Mouse (Mus musculus): ENCODE measurements around the gene Lemd1.

Gene Lemd1

GRCm38 (mm10) chr1:132290921-132291675, 99.9 kb downstream of the Lemd1 start:
- no peak for DNase-seq (ENCODE audit: low spot score)

- DNase-seq (ENCODE audit: low spot score), result no peak
Measured at GRCm38 (mm10) chr1:132291706-132292105, 100.5 kb downstream of the Lemd1 start.

- no peak for DNase-seq (ENCODE audit: low spot score)
Measured at GRCm38 (mm10) chr1:132292318-132293129, 101.3 kb downstream of the Lemd1 start.

DNA sequence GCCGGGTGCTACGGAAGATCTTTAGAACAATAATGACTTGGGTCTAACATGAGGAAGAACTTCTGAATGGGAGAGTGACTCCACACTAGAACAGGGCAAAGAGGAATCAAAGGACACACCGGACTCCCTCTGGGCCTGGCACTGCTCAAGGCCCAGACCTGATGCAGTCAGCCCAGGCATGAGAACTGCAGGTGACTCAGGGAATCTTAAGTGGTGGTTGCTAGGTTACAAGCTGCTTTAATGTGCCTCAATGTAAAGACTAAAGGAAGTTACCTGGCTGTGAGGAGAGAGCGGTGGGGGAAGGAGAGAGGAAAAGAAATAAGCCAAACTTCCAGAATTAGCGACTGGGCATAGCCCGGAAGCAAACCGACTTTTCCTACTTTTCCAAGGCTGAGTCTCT, 104.3 kb downstream of the Lemd1 start:
- DNase-seq (ENCODE audit: low spot score), result no peak

DNA sequence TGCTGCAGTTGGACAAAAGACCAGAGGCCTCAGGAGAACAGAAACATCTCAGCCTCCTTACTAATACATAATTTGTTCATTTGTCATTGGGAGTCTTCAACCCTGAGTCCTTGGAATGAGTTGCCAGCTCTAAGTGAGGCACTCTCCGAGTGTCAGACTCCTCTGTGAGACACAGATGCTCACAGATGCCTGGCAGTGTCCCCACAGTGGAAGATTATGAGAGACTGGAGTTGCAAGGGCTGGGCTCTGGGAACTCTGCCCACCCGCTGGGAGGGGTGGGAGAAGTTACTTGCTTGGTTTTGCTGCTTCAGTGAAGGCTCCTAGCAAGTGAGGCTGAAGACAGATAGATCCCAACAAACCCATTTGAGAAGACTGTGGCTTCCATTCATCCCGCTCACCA, 104.8 kb downstream of the Lemd1 start:
- no peak for DNase-seq (ENCODE audit: low spot score)

DNA sequence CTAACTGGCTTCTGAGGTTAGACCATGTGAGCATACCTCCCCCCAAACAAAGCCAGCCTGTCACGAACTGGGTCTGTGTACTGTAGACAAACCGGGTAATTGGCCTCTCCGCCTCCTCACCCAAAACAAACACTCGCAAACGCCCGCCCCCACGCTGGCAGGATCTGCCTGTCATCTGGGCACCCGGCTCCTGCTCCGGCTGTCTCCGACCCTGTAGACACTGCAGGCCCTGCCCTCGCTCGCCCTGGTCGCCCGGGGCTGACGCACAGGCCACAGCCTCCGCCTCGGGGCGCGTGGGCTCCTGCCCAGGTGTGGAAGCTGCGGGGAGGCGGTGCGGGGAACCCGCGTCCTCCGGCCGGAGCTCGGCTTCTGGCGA, 107.2 kb downstream of the Lemd1 start, which contains the start of gene Klhdc8a:
Gene Klhdc8a, plus strand, starts transcription at position 202 of the 376 bp plus-strand sequence.
- DNase-seq (ENCODE audit: low spot score), result peak; percentile 44

- DNase-seq (ENCODE audit: low spot score), result no peak
Measured at GRCm38 (mm10) chr1:132298801-132299464, 107.7 kb downstream of the Lemd1 start.

GRCm38 (mm10) chr1:132299744-132300143, 108.5 kb downstream of the Lemd1 start:
- no peak for DNase-seq (ENCODE audit: low spot score)

DNA sequence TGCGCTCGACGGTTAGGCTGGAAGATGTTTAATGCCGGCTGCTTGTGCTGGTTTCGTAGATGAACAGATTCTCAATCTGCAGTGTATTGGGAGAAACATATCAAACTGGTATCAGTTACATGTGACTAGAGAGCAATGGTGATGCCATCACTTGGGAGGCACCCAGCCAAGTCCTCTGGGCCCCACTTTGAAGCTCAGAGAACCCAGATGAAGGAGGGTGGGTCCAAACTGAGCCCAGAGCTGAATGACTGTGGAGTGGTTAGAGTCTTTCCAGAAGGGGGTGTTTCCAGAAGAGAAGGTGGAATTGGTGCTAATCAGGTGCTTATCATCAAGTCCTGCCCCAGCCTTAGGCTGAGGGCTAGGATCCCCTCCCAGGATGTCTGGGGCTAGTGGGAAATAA, 110.0 kb downstream of the Lemd1 start:
- no peak for DNase-seq (ENCODE audit: low spot score)

DNA sequence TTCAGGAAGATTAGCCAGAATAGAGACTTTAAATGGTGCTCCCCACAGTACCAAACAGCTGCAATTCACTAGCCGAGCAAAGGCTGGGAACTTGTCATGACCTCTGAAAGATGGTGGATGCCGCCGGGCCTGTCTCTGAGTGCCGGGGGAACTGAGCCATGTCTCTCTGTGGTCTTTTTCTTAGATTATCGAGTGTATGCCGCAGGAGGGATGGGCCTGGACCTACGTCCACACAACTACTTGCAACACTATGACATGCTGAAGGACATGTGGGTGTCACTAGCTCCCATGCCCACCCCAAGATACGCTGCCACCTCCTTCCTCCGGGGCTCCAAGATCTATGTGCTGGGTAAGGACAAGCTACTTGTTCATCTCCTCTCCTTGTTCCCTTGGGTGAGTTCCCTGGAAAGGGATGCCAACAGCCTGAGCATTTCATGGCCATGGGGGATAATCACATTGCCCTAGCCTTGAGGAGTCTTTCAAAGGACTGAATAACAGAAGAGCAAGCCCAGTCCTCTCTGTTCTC, 111.2 kb downstream of the Lemd1 start:
- no peak for DNase-seq (ENCODE audit: low spot score)

- no peak for DNase-seq (ENCODE audit: low spot score)
Measured at GRCm38 (mm10) chr1:132304618-132305214, 113.5 kb downstream of the Lemd1 start.

GRCm38 (mm10) chr1:132306160-132306559, 114.9 kb downstream of the Lemd1 start:
- no peak for DNase-seq (ENCODE audit: low spot score)

DNA sequence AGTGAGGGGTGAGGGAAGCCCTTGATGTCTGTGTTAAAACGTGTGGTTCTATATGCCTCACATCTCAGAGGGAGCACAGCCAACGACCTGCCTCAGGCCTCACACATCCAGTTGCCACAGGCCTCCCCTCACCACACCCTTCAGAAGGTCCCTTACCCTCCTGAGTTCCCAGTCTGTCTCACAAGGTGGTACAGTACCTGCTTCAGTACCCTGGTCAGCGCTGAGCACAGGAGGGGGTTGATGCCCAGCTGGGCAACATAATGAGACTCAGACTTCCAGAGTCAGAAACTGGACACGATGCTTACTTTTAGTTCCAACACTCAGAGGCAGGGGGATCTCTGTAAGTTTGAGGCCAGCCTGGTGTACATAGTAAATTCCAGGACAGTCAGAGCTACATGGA, 115.6 kb downstream of the Lemd1 start:
- no peak for DNase-seq (ENCODE audit: low spot score)

GRCm38 (mm10) chr1:132307962-132308361, 116.7 kb downstream of the Lemd1 start:
- no peak for DNase-seq (ENCODE audit: low spot score)

- no peak for DNase-seq (ENCODE audit: low spot score)
Measured at GRCm38 (mm10) chr1:132308674-132309073, 117.4 kb downstream of the Lemd1 start.
